ENCODE assay signal across 10 mouse cellular contexts in the genomic region with DNA sequence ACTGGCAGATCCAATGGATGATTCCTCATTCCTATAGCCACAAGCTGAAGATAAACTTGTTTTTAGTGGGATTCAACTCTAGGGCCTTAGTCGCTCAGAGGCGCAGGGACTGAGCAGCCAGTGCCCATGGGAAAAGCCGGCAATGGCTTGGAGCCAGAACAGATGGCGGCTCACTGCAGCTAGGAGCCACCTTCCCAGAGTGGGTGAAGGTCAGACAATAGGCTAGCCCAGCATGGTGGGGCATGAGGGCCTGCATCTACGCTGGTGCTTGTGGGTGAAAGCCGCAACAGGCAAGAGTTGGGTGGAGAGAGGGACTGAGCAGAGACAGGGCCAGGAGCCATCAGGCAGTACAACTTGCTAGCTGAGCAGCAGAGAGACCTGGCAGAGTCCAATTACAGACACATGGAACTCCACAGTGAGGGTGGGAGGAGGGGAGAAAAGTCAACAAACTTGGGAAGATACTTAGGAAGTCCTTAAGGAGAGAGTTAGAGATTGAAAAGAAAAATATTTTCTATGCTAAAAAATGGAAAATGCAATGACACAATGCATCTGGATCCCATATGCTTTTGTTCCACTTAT. TPM values are rescaled to one million over a fixed set of nuclear protein-coding genes. Genes with fewer than 3 reads are reported as not detected.
A peak's percentile ranks its signal among the peaks of the same experiment; 100 is the strongest.
DNase-seq lines count a peak whose midpoint lies in the region; ATAC-seq and TF ChIP-seq lines count a peak whose summit lies in the region.
"Had no signal": no experiment of that assay in that cellular context is flagged by ENCODE, and none has a peak within 500 bp of the region (broad histone marks: within the 10 kb centered on the region; RNA-seq: fewer than 3 reads in every experiment).

No protein-coding gene starts in this region.

- no peak overlapping the region for H3K4me2 ChIP-seq in stomach, embryonic 16.5 days (ENCODE audit: low read depth, low read length)
- H3K4me2 ChIP-seq in stomach, postnatal 0 days (replicated peaks; ENCODE audit: low read depth), result no peak overlapping the region
- H3K4me2 ChIP-seq in liver, postnatal 0 days (ENCODE audit: low read depth, low read length), result no peak overlapping the region
- no peak overlapping the region for H3K4me2 ChIP-seq in forebrain, embryonic 12.5 days
- H3K4me2 ChIP-seq: limb, embryonic 15.5 days had no signal

- no peak for TF ChIP-seq CTCF in stomach, postnatal 0 days (IDR thresholded peaks at IDR 0.05; ENCODE audit: low read depth)
- TF ChIP-seq CTCF in liver, postnatal 0 days (IDR thresholded peaks at IDR 0.05; ENCODE audit: low read depth), result no peak

- H3K4me1 ChIP-seq in stomach, embryonic 16.5 days (ENCODE audit: control insufficient read depth, insufficient read depth, low read length), result no peaks in the 10 kb centered on the region
- H3K4me1 ChIP-seq in stomach, postnatal 0 days (replicated peaks; ENCODE audit: control insufficient read depth, insufficient read depth), result no peaks in the 10 kb centered on the region
- H3K4me1 ChIP-seq in liver, postnatal 0 days (ENCODE audit: insufficient read depth), result no peaks in the 10 kb centered on the region
- H3K4me1 ChIP-seq in forebrain, embryonic 12.5 days, result no peaks in the 10 kb centered on the region

- DNase-seq in heart, adult 18-20 months, result peak; percentile 10 to 11
- no peak for DNase-seq in heart, adult 8-10 months (ENCODE audit: low spot score)
- DNase-seq in stomach, postnatal 0 days (ENCODE audit: low spot score), result no peak
- DNase-seq in gastrocnemius, adult 8-10 months (ENCODE audit: low spot score in 2 of 2), result peak; percentile 31 to 35
- no peak for DNase-seq in liver, postnatal 0 days
- no peak for DNase-seq in B cell, adult 2 months

- no peaks in the 10 kb centered on the region for H3K36me3 ChIP-seq in stomach, embryonic 16.5 days (ENCODE audit: control insufficient read depth, insufficient read depth, low read length)
- no peaks in the 10 kb centered on the region for H3K36me3 ChIP-seq in stomach, postnatal 0 days (ENCODE audit: control insufficient read depth, insufficient read depth, low read length)
- no peaks in the 10 kb centered on the region for H3K36me3 ChIP-seq in liver, postnatal 0 days (replicated peaks; ENCODE audit: insufficient read depth, low read length)
- no peaks in the 10 kb centered on the region for H3K36me3 ChIP-seq in forebrain, embryonic 12.5 days (replicated peaks)
- H3K36me3 ChIP-seq: limb, embryonic 15.5 days had no signal

- H3K27me3 ChIP-seq in stomach, embryonic 16.5 days (ENCODE audit: control insufficient read depth, insufficient read depth, low read length), result no peaks in the 10 kb centered on the region
- H3K27me3 ChIP-seq in stomach, postnatal 0 days (ENCODE audit: control insufficient read depth, insufficient read depth, low read length), result no peaks in the 10 kb centered on the region
- H3K27me3 ChIP-seq in liver, postnatal 0 days (ENCODE audit: insufficient read depth, low read length), result no peaks in the 10 kb centered on the region
- no peaks in the 10 kb centered on the region for H3K27me3 ChIP-seq in forebrain, embryonic 12.5 days
- H3K27me3 ChIP-seq: limb, embryonic 15.5 days had no signal

- TF ChIP-seq EP300 in stomach, postnatal 0 days (optimal IDR thresholded peaks at IDR 0.05), result no peak
- TF ChIP-seq EP300 in liver, postnatal 0 days (IDR thresholded peaks at IDR 0.05; ENCODE audit: low read depth), result no peak

- H3K9me3 ChIP-seq in stomach, embryonic 16.5 days (replicated peaks; ENCODE audit: control insufficient read depth, low read length), result no peaks in the 10 kb centered on the region
- no peaks in the 10 kb centered on the region for H3K9me3 ChIP-seq in stomach, postnatal 0 days (ENCODE audit: control insufficient read depth, low read length)
- H3K9me3 ChIP-seq in liver, postnatal 0 days (ENCODE audit: low read length), result no peaks in the 10 kb centered on the region
- no peaks in the 10 kb centered on the region for H3K9me3 ChIP-seq in forebrain, embryonic 12.5 days
- H3K9me3 ChIP-seq: limb, embryonic 15.5 days had no signal

- ATAC-seq in stomach, embryonic 16.5 days (ENCODE audit: insufficient read depth, low FRiP score), result peak; percentile 33; the same call in 1 of the 2 replicates
- ATAC-seq in stomach, postnatal 0 days (ENCODE audit: low FRiP score, low TSS enrichment), result no peak
- no peak for ATAC-seq in liver, postnatal 0 days
- ATAC-seq in forebrain, embryonic 12.5 days (ENCODE audit: low FRiP score), result no peak

- 67% methylated on average over 6 of the region's 6 CpGs for WGBS in stomach, embryonic 16.5 days
- 72% methylated on average over 6 of the region's 6 CpGs for WGBS in stomach, postnatal 0 days
- 82% methylated on average over 6 of the region's 6 CpGs for WGBS in liver, postnatal 0 days (ENCODE audit: insufficient replicate concordance)
- WGBS in forebrain, embryonic 12.5 days, result 76% methylated on average over 6 of the region's 6 CpGs

- H3K27ac ChIP-seq in stomach, embryonic 16.5 days (ENCODE audit: low read length), result no peak overlapping the region
- no peak overlapping the region for H3K27ac ChIP-seq in stomach, postnatal 0 days (replicated peaks)
- no peak overlapping the region for H3K27ac ChIP-seq in liver, postnatal 0 days (ENCODE audit: low read depth)
- H3K27ac ChIP-seq in forebrain, embryonic 12.5 days, result no peak overlapping the region
- H3K27ac ChIP-seq: limb, embryonic 15.5 days had no signal

- H3K4me3 ChIP-seq in stomach, embryonic 16.5 days (replicated peaks; ENCODE audit: low read length), result no peak overlapping the region
- no peak overlapping the region for H3K4me3 ChIP-seq in stomach, postnatal 0 days (ENCODE audit: low read depth, low read length)
- H3K4me3 ChIP-seq in liver, postnatal 0 days (ENCODE audit: low read depth, low read length), result no peak overlapping the region
- no peak overlapping the region for H3K4me3 ChIP-seq in forebrain, embryonic 12.5 days (replicated peaks)
- H3K4me3 ChIP-seq: limb, embryonic 15.5 days had no signal

- no peak overlapping the region for H3K9ac ChIP-seq in stomach, embryonic 16.5 days (ENCODE audit: low read length)
- H3K9ac ChIP-seq in stomach, postnatal 0 days (ENCODE audit: low read length), result no peak overlapping the region
- H3K9ac ChIP-seq in liver, postnatal 0 days (replicated peaks), result no peak overlapping the region
- H3K9ac ChIP-seq in forebrain, embryonic 12.5 days, result no peak overlapping the region
- H3K9ac ChIP-seq: limb, embryonic 15.5 days had no signal

RNA-seq across cellular contexts. Expression of gene Zyg11a, which starts 21.5 kb away (rescaled TPM):
- total RNA-seq in heart, adult 18-20 months (2021), result under 1 TPM in 1 of 2 experiments, not detected in 1; 0.10 TPM
- total RNA-seq in heart, adult 8-10 months (2022), result under 1 TPM in 2 of 4 experiments, not detected in 2; 0.13 to 0.20 TPM
- 0.29 and 0.35 TPM in 2 replicates for polyA plus RNA-seq in stomach, embryonic 16.5 days (2015; fragmentation: Nextera tagmentation; extraction: Ambion mirVana)
- 0.04 and 0.11 TPM in 2 replicates for polyA plus RNA-seq in stomach, postnatal 0 days (2015; fragmentation: Nextera tagmentation; extraction: Ambion mirVana)
- total RNA-seq in gastrocnemius, adult 8-10 months (2022), result 1 to 10 TPM in 3 of 4 experiments, under 1 TPM in 1; 0.56 to 1.6 (median 1.2) TPM
- polyA plus RNA-seq in liver, postnatal 0 days (2015; fragmentation: Nextera tagmentation; extraction: Ambion mirVana), result 0.75 and 0.86 TPM in 2 replicates
- not detected in 2 replicates for polyA plus RNA-seq in forebrain, embryonic 12.5 days (2016; fragmentation: Nextera tagmentation; extraction: Ambion mirVana)
- polyA plus RNA-seq: limb, embryonic 15.5 days; stomach, embryonic 14.5 days had no signal

RNA-seq across cellular contexts. Expression of gene Echdc2, which starts 31.1 kb away (rescaled TPM):
- total RNA-seq in heart, adult 18-20 months (2021), result 10 to 100 TPM; 34.7 to 35.2 TPM
- 10 to 100 TPM; 33.6 to 45.8 (median 37.9) TPM for total RNA-seq in heart, adult 8-10 months (2022)
- polyA plus RNA-seq in stomach, embryonic 16.5 days (2015; fragmentation: Nextera tagmentation; extraction: Ambion mirVana), result 35.3 and 36.7 TPM in 2 replicates
- 22.1 and 23.4 TPM in 2 replicates for polyA plus RNA-seq in stomach, postnatal 0 days (2015; fragmentation: Nextera tagmentation; extraction: Ambion mirVana)
- 1 to 10 TPM; 6.3 to 9.1 (median 7.4) TPM for total RNA-seq in gastrocnemius, adult 8-10 months (2022)
- polyA plus RNA-seq in liver, postnatal 0 days (2015; fragmentation: Nextera tagmentation; extraction: Ambion mirVana), result 94.6 and 99.9 TPM in 2 replicates
- 13.6 and 16.0 TPM in 2 replicates for polyA plus RNA-seq in forebrain, embryonic 12.5 days (2016; fragmentation: Nextera tagmentation; extraction: Ambion mirVana)

RNA-seq across cellular contexts. Expression of gene Scp2, which starts 51.6 kb away (rescaled TPM):
- 100 to 1,000 TPM; 339 to 391 TPM for total RNA-seq in heart, adult 18-20 months (2021)
- 100 to 1,000 TPM; 348 to 427 (median 386) TPM for total RNA-seq in heart, adult 8-10 months (2022)
- polyA plus RNA-seq in stomach, embryonic 16.5 days (2015; fragmentation: Nextera tagmentation; extraction: Ambion mirVana), result 247 and 257 TPM in 2 replicates
- 320 and 329 TPM in 2 replicates for polyA plus RNA-seq in stomach, postnatal 0 days (2015; fragmentation: Nextera tagmentation; extraction: Ambion mirVana)
- total RNA-seq in gastrocnemius, adult 8-10 months (2022), result 100 to 1,000 TPM; 159 to 176 (median 161) TPM
- polyA plus RNA-seq in liver, postnatal 0 days (2015; fragmentation: Nextera tagmentation; extraction: Ambion mirVana), result 1,479 and 1,508 TPM in 2 replicates
- polyA plus RNA-seq in forebrain, embryonic 12.5 days (2016; fragmentation: Nextera tagmentation; extraction: Ambion mirVana), result 203 and 208 TPM in 2 replicates

Comparison
In these comparisons a context has a peak if more than half of its experiments do, and no peak if none do; other contexts are left out.
1. DNase-seq: peak in heart, adult 18-20 months (2 of 2) and gastrocnemius, adult 8-10 months (2 of 2); none in heart, adult 8-10 months (single experiment), stomach, postnatal 0 days (single experiment), liver, postnatal 0 days (single experiment) and B cell, adult 2 months (0 of 2).